Mouse (Mus musculus) midbrain, embryonic 14.5 days (tissue): Measurements from ENCODE around the gene Scnn1a. TPM values are rescaled to one million over a fixed set of nuclear protein-coding genes. Genes with fewer than 3 reads are reported as not detected.

Experiments
- ATAC-seq: fragments of 200-750 bp; cut with Nextera tagmentation; 2 replicates; pipeline ENCODE4 v1.8.0; 2017; ENCODE audit warnings: moderate number of reproducible peaks, moderate library complexity; ENCODE audit not compliant: low FRiP score, low TSS enrichment
- DNase-seq: peaks from one replicate; pipeline ENCODE4 v3.0.0-alpha.2; 2015
- H3K27ac ChIP-seq: fragments of 300-500 bp; sonication (generic); replicated peaks from 2 replicates; pipeline ENCODE4 v1.5.1; 2014; ENCODE audit warnings: mild to moderate bottlenecking, low read depth, low read length, moderate library complexity
- H3K27me3 ChIP-seq: fragments of 300-500 bp; sonication (generic); 2 replicates; pipeline ENCODE4 v1.6.1; 2014; ENCODE audit warnings: low read length, control low read depth, mixed read lengths; ENCODE audit not compliant: control insufficient read depth, insufficient read depth
- H3K36me3 ChIP-seq: fragments of 300-500 bp; sonication (generic); 2 replicates; pipeline ENCODE4 v1.6.1; 2014; ENCODE audit warnings: low read length, control low read depth; ENCODE audit not compliant: control insufficient read depth, insufficient read depth
- H3K4me1 ChIP-seq: fragments of 300-500 bp; sonication (generic); 2 replicates; pipeline ENCODE4 v1.6.1; 2014; ENCODE audit warnings: mild to moderate bottlenecking, antibody characterized with exemption, low read length, control low read depth; ENCODE audit not compliant: control insufficient read depth, insufficient read depth
- H3K4me2 ChIP-seq: fragments of 300-500 bp; sonication (generic); 2 replicates; pipeline ENCODE4 v1.6.1; 2014; ENCODE audit warnings: mild to moderate bottlenecking, low read length, moderate library complexity
- H3K4me3 ChIP-seq: fragments of 300-500 bp; sonication (generic); replicated peaks from 2 replicates; pipeline ENCODE4 v1.5.1; 2014; ENCODE audit warnings: low read depth, low read length
- H3K9ac ChIP-seq: fragments of 300-500 bp; sonication (generic); replicated peaks from 2 replicates; pipeline ENCODE4 v1.6.1; 2014; ENCODE audit warnings: mild to moderate bottlenecking, low read length, moderate library complexity
- H3K9me3 ChIP-seq: fragments of 300-500 bp; sonication (generic); 2 replicates; pipeline ENCODE4 v1.6.1; 2016; ENCODE audit warnings: low read length, control low read depth, mixed read lengths; ENCODE audit not compliant: control insufficient read depth
- WGBS: fragments of 180-500 bp; shearing (Covaris S2); extraction: QIAGEN DNeasy Blood & Tissue Kit; methylation state at CpG from one replicate; pipeline ENCODE4 v1.1.7; 2014; 5-methylcytosine and 5-hydroxymethylcytosine counted together
- polyA plus RNA-seq: library from polyadenylated mRNA; unstranded; fragments of >200 nt; fragmentation: Nextera tagmentation; extraction: Ambion mirVana; gene quantifications from 2 replicates; pipeline ENCODE4 v1.2.1, GENCODE M21; 2014

Scnn1a gene
- polyA plus RNA-seq, 1 experiment from 2014 or later, result 0.51 TPM

DNA sequence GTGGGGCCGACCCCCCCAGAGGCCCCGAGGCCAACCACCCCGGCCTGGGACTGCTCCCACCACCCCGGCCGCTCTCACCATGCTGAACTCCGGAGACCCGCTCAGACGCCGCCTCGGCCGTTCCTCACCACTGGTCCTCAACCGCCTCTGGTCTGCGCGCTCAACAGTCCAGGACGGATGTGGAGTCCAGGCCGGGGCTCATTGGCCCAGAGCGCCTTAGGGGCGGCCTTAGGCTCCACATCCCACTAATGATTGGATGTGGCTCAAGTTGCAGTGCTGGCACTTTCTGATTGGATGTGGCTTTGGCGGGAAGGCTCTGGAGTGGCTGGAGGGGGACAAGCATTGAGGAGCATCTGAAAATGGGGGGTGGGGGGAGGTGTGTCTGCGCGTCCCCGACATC is 34.6 kb upstream of the Scnn1a start, which contains the start of gene Tuba3a:
Gene Tuba3a, minus strand, starts transcription at position 153 of the 400 bp plus-strand sequence.
- H3K4me2 ChIP-seq, result no peak within 1 kb of the TSS
- ATAC-seq (no peak), DNase-seq (no peak)
- 94% methylated on average over 22 of the region's 22 CpGs for WGBS
- no peaks in the 10 kb centered on the region for H3K4me1 ChIP-seq
- H3K27me3 ChIP-seq, result no peaks in the 10 kb centered on the region
- no peak within 1 kb of the TSS for H3K27ac ChIP-seq
- H3K4me3 ChIP-seq, result no peak within 1 kb of the TSS
- no peak within 1 kb of the TSS for H3K9ac ChIP-seq
- no peaks in the 10 kb centered on the region for H3K9me3 ChIP-seq
- H3K36me3 ChIP-seq, result no peaks in the 10 kb centered on the region

DNA sequence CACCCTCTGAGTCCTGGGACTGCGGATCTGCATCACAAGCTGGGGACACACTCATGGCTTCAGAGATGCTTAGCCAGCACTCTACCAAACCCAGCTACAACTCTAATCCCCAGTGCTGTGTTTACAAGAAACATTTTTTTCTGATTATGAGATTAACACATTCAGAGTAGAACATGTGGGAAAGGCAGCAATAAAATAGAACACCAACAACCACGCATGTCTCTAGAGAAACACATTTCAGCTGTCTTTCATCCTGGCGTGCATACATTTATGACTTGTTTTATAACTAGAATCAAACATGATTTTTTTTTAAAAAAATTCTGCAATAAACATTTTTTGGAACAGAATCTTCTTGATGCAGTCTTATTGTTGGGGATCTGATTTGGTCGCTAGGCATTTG is 33.5 kb upstream of the Scnn1a start:
- Histone ChIP-seq H3K4me1 (no peaks in the 10 kb centered on the region), H3K27me3 (no peaks in the 10 kb centered on the region), H3K4me2 (no peak overlapping the region), H3K9ac (no peak overlapping the region), H3K36me3 (no peaks in the 10 kb centered on the region), H3K27ac (no peak overlapping the region), H3K4me3 (no peak overlapping the region), H3K9me3 (no peaks in the 10 kb centered on the region)
- 90% methylated on average over 4 of the region's 4 CpGs for whole genome bisulfite sequencing
- no peak for ATAC-seq
- no peak for DNase-seq

DNA sequence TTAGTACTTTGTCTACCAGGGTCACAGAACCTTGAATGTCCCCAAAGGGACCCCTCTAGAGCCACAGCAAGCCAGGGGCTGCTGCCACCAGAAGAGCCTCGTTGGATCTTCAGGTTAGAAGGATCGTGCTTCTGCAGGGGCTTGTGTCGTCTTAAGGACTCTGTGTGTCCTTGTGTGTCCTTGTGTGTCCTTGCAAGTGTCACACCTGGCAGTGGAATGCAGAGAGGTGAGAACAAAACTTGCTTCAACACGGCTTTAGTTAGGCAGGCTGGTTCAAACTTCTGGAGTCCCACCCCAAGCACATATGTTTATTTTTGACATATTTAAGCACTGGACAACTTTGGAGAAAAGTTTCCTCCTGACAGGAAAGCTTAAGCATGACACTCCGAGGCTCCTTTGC is 31.7 kb upstream of the Scnn1a start:
- Histone ChIP-seq H3K4me3 (no peak overlapping the region), H3K9me3 (no peaks in the 10 kb centered on the region), H3K4me2 (no peak overlapping the region), H3K4me1 (no peaks in the 10 kb centered on the region), H3K36me3 (no peaks in the 10 kb centered on the region), H3K9ac (no peak overlapping the region), H3K27ac (no peak overlapping the region), H3K27me3 (no peaks in the 10 kb centered on the region)
- no peak for ATAC-seq
- no peak for DNase-seq
- 85% methylated on average over 5 of the region's 5 CpGs for WGBS

DNA sequence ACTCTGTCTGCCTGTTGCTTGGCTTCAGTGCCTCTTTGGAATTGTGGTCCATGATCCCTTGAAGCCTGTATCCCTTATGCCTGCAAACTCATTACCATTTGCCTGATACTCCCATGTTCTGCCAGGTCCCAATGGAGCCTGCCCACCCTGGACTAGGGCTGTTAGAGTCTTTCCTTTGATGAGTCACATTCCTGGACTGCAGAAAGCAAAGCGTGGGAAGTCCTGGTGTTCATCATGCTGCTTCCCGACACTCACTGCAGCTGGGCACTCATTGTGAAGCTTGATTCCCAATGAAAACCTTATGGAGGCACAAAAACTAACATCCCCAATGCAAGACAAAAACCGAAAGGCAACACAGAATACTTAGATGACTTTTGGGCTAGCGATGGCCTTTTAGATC is 29.1 kb upstream of the Scnn1a start:
- ATAC-seq, result no peak
- DNase-seq, result no peak
- 87% methylated on average over 4 of the region's 4 CpGs for WGBS
- Histone ChIP-seq H3K36me3 (no peaks in the 10 kb centered on the region), H3K9me3 (no peaks in the 10 kb centered on the region), H3K4me3 (no peak overlapping the region), H3K4me2 (no peak overlapping the region), H3K27me3 (no peaks in the 10 kb centered on the region), H3K4me1 (no peaks in the 10 kb centered on the region), H3K9ac (no peak overlapping the region), H3K27ac (no peak overlapping the region)

DNA sequence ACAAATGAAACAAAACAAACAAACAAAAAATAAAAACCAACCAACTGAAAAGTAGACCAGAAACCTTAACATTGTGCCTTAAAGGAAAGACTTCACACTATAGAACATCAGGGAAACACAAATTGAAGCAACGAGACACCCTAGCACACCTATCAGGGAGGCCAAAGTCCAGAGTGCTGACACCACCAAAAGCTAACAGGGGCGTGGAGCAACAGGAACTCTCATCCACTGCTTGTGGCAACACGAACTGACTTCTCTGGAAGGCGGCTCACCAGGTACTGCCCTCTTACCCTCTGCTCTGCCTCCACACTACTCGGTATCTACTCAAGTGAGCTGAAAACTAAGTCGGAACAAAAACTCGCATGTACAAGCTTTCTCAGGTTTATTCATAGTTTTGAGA is 28.2 kb upstream of the Scnn1a start:
- ATAC-seq, result no peak

DNA sequence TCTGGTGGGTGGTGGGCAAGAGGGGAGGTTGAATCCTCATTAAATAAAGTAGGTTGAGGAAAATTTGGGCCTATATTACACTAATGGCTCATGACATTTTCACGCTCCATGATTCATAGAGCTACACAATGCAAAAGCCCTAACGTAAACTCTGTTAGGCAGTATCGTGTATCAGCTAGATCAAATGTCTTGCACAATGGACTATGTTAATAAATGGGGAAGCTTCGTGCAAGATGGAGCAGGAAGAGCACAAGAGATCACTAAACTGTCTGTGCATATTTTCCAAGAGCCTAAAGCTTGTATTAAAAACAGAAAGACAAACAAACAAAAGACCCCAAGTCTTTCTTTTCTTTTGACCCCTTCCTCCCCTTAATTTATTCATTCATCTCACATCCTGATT is 26.4 kb upstream of the Scnn1a start:
- Histone ChIP-seq H3K27me3 (no peaks in the 10 kb centered on the region), H3K9ac (no peak overlapping the region), H3K27ac (no peak overlapping the region), H3K4me2 (no peak overlapping the region), H3K9me3 (no peaks in the 10 kb centered on the region), H3K4me3 (no peak overlapping the region), H3K36me3 (no peaks in the 10 kb centered on the region), H3K4me1 (no peaks in the 10 kb centered on the region)
- WGBS, result 84% methylated on average over 4 of the region's 4 CpGs
- DNase-seq (no peak), ATAC-seq (no peak)

More for the DNA sequence above, 28.2 kb upstream of the Scnn1a start:
- H3K4me3 ChIP-seq, result no peak overlapping the region
- no peaks in the 10 kb centered on the region for H3K27me3 ChIP-seq
- no peaks in the 10 kb centered on the region for H3K9me3 ChIP-seq
- no peak overlapping the region for H3K9ac ChIP-seq
- no peaks in the 10 kb centered on the region for H3K4me1 ChIP-seq
- no peak for DNase-seq
- no peaks in the 10 kb centered on the region for H3K36me3 ChIP-seq
- 93% methylated on average over 7 of the region's 7 CpGs for WGBS
- no peak overlapping the region for H3K27ac ChIP-seq
- no peak overlapping the region for H3K4me2 ChIP-seq

DNA sequence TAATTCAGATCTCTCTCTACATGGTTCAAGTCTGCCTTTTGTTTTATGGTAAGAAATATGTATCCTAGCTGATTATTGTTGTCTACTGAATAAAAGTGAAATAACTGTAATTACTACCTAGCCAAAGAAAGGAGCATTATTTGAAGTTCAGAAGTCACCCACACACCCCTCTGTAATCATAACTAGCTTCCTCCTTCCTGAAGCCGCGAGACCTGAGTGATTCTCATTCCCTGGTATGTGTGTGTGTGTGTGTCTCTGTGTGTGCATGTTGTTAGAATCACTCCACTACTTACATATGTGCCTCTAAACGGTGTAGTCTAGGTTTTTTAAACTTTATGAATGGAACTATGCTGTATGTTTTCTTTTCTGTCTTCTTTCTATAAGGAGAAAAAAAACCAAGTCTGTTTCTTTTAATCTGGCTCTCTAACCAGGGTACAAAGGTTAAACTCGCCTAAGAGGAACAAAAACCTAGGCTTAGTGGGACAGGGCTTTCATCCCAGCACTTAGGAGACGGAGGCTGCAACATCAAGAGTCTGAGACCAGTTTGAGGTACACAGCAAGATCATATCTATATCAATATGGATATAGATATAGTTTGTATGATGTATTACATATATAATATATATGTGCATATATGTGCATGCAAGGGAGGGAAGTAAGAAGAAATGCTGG is 23.2 kb upstream of the Scnn1a start:
- H3K9ac ChIP-seq, result no peak overlapping the region
- H3K36me3 ChIP-seq, result no peaks in the 10 kb centered on the region
- no peaks in the 10 kb centered on the region for H3K9me3 ChIP-seq
- H3K27me3 ChIP-seq, result no peaks in the 10 kb centered on the region
- WGBS, result 74% methylated on average over 5 of the region's 5 CpGs
- no peaks in the 10 kb centered on the region for H3K4me1 ChIP-seq
- ATAC-seq (no peak), DNase-seq (no peak)
- H3K4me2 ChIP-seq, result no peak overlapping the region
- no peak overlapping the region for H3K27ac ChIP-seq
- H3K4me3 ChIP-seq, result no peak overlapping the region

DNA sequence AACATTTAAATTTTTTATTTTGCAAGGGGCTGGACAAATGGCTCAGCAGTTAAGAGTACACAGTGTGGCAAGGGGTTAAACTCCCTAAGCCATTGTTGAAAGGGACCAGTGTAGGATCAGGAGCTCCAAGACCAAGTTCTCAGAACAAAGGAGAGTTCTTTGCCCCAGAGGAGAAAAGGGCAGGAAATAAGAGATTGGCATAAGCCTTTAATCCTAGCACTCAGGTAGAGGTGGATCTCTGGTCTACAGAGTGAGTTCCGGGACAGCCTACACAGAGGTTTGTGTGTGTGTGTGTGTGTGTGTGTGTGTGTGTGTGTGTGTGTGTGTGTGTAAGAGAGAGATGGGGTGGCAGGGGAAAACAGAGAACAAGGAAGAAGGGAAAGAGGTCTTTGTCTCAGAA is 19.5 kb upstream of the Scnn1a start:
- no peaks in the 10 kb centered on the region for H3K36me3 ChIP-seq
- no peak overlapping the region for H3K4me2 ChIP-seq
- H3K9ac ChIP-seq, result no peak overlapping the region
- no peak overlapping the region for H3K27ac ChIP-seq
- no peaks in the 10 kb centered on the region for H3K9me3 ChIP-seq
- DNase-seq, result no peak
- 56% methylated on average over 1 of the region's 1 CpGs for WGBS
- no peaks in the 10 kb centered on the region for H3K27me3 ChIP-seq
- no peak overlapping the region for H3K4me3 ChIP-seq
- H3K4me1 ChIP-seq, result no peaks in the 10 kb centered on the region
- no peak for ATAC-seq

DNA sequence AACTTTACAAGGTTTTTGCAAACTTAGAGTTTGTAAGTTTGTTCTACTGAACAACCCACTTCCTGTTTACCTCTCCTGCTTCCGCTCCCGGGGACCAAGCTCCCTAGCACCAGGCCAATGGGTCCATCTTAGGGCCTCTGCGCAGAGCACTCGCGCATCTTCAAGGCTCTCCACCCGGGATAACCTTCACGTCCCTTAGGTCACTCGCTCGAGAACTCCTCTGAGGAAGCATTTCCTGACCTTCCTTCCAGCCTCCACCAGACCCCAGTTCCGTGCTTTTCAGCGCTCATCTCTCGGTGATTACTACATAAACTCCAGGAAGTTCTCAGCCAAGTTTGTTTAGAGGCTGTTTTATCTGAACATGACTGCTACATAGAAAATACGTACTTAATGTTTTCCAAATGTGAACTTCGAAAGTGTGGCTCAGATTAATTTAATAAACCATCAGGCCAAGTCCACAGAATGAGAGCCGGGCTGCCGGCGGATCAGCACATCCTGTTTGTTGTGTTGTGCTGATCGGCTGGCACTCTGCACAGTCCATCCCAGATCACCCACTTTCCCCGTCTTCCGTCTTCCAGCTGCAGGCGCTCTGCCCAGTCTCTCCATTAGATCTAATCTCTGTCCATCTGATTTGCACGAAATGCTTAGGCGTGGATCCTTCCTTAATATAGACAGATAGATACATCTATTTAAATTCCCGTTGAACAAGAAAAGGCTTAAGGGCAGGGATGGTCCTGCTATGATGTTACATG is 18.1 kb upstream of the Scnn1a start:
- Histone ChIP-seq H3K36me3 (no peaks in the 10 kb centered on the region), H3K4me3 (no peak overlapping the region), H3K9me3 (no peaks in the 10 kb centered on the region), H3K27ac (no peak overlapping the region), H3K4me2 (no peak overlapping the region), H3K9ac (no peak overlapping the region), H3K27me3 (no peaks in the 10 kb centered on the region), H3K4me1 (no peaks in the 10 kb centered on the region)
- WGBS, result 90% methylated on average over 24 of the region's 24 CpGs
- DNase-seq, result no peak
- ATAC-seq, result no peak
